Mouse (Mus musculus): Measurements from ENCODE around the gene Cox8a. TPM values are rescaled to one million over a fixed set of nuclear protein-coding genes. Genes with fewer than 3 reads are reported as not detected.

Gene Cox8a
- polyA plus RNA-seq, 1 experiment from 2014 or later = 884 TPM

DNA sequence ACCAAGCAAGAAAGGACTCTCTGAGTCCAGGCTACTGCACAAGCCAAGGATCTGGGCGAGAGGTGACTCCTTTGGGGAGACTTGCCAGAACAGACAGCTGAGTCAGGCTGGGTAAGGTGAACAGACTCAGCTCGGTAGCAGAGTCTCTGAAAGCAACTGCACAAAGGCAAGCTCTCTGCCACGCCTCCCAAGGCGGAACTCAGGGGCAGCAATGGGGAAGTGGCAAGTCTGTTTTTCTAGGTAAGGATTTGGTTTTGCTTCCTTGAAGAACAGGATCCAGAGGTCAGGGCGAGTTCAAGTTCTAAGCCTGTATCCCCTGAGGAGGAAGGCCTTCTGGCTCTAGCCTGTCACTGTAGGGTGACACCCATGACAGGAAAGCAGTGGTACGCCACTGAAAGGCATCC is 9.1 kb upstream of the Cox8a start:
- Histone ChIP-seq H3K36me3 (ENCODE audit: control insufficient read depth, insufficient read depth, low read length) (peaks cover 28% of the 10 kb centered on the region), H3K27ac (ENCODE audit: low read length) (no peak overlapping the region)

DNA sequence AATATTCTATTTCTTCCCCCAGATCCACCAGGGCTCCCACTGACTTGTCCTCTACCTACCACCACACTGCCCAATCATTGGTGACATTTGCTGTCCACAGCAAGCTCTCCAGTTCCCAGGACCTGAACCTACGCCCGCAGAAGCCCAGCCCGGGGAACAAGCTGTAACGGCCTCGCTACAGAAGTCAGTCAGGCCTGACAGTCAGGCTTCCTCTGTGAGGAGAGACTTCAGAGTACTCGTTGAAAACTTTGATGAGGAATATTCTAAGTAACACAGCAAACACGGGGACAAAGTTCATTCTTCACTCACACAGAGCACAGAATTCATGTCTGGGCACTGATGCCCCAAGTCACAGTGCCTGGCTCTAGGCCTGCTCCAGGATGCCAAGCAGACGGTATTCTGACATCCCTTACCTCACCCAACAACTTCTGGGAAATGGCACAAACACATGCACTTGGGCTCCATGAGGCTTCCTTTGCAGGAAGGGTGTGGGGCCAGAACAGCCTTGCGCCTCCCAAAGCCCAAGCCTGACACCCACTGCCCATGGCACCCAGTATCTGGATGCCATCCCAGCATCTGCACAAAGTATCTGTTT is 7.8 kb upstream of the Cox8a start:
- Histone ChIP-seq H3K4me3 (ENCODE audit: low read depth, low read length) (no peak overlapping the region), H3K36me3 (ENCODE audit: control insufficient read depth, insufficient read depth, low read length) (peaks cover 26% of the 10 kb centered on the region), H3K9me3 (replicated peaks; ENCODE audit: control insufficient read depth, low read length, poor library complexity, severe bottlenecking) (no peaks in the 10 kb centered on the region), H3K27ac (ENCODE audit: low read length) (no peak overlapping the region), H3K4me2 (ENCODE audit: low read length) (no peak overlapping the region), H3K9ac (ENCODE audit: low read depth, low read length) (no peak overlapping the region), H3K4me1 (ENCODE audit: control insufficient read depth, insufficient read depth, low read length) (no peaks in the 10 kb centered on the region), H3K27me3 (ENCODE audit: control insufficient read depth, insufficient read depth, low read depth, low read length) (no peaks in the 10 kb centered on the region)
- ATAC-seq = no peak
- 91% methylated on average over 9 of the region's 9 CpGs for WGBS

More for the DNA sequence above, 9.1 kb upstream of the Cox8a start:
- no peak for ATAC-seq
- H3K9me3 ChIP-seq (replicated peaks; ENCODE audit: control insufficient read depth, low read length, poor library complexity, severe bottlenecking) = no peaks in the 10 kb centered on the region
- H3K4me2 ChIP-seq (ENCODE audit: low read length) = no peak overlapping the region
- H3K9ac ChIP-seq (ENCODE audit: low read depth, low read length) = no peak overlapping the region
- H3K27me3 ChIP-seq (ENCODE audit: control insufficient read depth, insufficient read depth, low read depth, low read length) = no peaks in the 10 kb centered on the region
- H3K4me3 ChIP-seq (ENCODE audit: low read depth, low read length) = no peak overlapping the region
- 82% methylated on average over 6 of the region's 6 CpGs for WGBS
- no peaks in the 10 kb centered on the region for H3K4me1 ChIP-seq (ENCODE audit: control insufficient read depth, insufficient read depth, low read length)

DNA sequence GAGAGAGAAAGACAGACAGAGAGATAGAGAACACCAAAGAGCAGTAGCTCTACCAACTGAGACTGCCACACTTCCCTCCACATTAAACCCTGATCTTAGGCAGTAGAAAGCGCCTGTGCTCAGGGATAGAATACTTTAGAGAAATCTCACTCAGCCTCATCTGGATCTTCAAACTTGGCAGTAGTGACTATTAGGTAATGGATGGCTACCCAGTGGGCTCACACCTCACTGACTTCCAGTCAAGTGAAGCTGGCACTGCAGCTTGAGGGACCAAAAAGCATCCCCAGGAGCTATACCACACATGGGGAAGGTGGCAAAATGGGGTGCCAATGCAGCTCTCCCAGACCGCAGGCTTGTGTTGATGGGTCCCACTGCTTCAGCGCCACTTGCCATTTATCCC is 6.8 kb upstream of the Cox8a start:
- Histone ChIP-seq H3K4me2 (ENCODE audit: low read length) (no peak overlapping the region), H3K4me1 (ENCODE audit: control insufficient read depth, insufficient read depth, low read length) (no peaks in the 10 kb centered on the region), H3K9ac (ENCODE audit: low read depth, low read length) (no peak overlapping the region), H3K4me3 (ENCODE audit: low read depth, low read length) (no peak overlapping the region), H3K36me3 (ENCODE audit: control insufficient read depth, insufficient read depth, low read length) (peaks cover 16% of the 10 kb centered on the region), H3K9me3 (replicated peaks; ENCODE audit: control insufficient read depth, low read length, poor library complexity, severe bottlenecking) (no peaks in the 10 kb centered on the region), H3K27ac (ENCODE audit: low read length) (no peak overlapping the region), H3K27me3 (ENCODE audit: control insufficient read depth, insufficient read depth, low read depth, low read length) (no peaks in the 10 kb centered on the region)
- ATAC-seq = no peak
- 89% methylated on average over 3 of the region's 3 CpGs for WGBS

DNA sequence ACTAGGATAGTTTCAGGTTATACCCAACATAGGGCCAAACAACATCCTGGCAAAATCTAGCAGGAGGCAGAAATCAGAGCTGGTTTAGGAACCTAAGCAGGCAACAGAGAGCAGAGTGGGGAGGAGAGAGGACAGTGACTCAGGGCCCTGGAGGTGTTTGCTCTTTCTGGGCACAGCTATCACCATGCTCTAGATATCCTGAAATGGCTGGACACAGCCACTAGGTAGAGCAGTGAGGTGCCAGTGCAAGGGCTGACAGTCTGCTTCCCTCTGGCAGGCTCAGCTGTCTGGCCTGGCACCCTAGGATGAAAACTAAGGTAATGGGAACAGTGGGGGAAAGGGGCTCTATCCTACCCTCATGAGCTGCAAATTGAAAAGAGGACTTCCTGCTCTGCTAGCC is 6.1 kb upstream of the Cox8a start:
- Histone ChIP-seq H3K9me3 (replicated peaks; ENCODE audit: control insufficient read depth, low read length, poor library complexity, severe bottlenecking) (no peaks in the 10 kb centered on the region), H3K4me3 (ENCODE audit: low read depth, low read length) (no peak overlapping the region), H3K4me2 (ENCODE audit: low read length) (no peak overlapping the region), H3K36me3 (ENCODE audit: control insufficient read depth, insufficient read depth, low read length) (peaks cover 13% of the 10 kb centered on the region), H3K27ac (ENCODE audit: low read length) (no peak overlapping the region), H3K9ac (ENCODE audit: low read depth, low read length) (no peak overlapping the region), H3K27me3 (ENCODE audit: control insufficient read depth, insufficient read depth, low read depth, low read length) (no peaks in the 10 kb centered on the region), H3K4me1 (ENCODE audit: control insufficient read depth, insufficient read depth, low read length) (no peaks in the 10 kb centered on the region)
- no peak for ATAC-seq

DNA sequence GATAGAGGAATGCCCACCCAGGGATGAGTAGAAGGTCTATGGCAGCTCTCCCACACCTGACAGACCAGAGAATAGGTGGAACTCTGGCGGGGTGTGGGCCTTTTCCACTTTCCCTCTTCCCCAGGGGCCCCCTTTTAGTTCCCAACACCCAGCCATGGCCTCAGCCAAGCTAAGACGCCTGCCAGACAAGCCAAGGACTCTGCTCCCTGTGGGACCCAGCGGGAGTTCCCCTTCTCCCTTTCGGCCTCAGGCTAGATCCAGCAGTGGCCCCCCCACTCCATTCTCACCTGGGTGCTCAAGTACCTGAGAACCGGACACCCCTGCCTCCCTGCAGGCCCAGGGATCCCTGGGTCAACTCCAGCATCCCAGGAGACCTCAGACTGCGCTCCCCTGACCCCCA is 4.8 kb upstream of the Cox8a start:
- Histone ChIP-seq H3K9me3 (replicated peaks; ENCODE audit: control insufficient read depth, low read length, poor library complexity, severe bottlenecking) (no peaks in the 10 kb centered on the region), H3K27ac (ENCODE audit: low read length) (no peak overlapping the region), H3K36me3 (ENCODE audit: control insufficient read depth, insufficient read depth, low read length) (peaks cover 7% of the 10 kb centered on the region), H3K4me3 (ENCODE audit: low read depth, low read length) (no peak overlapping the region), H3K4me1 (ENCODE audit: control insufficient read depth, insufficient read depth, low read length) (peaks cover 7% of the 10 kb centered on the region), H3K9ac (ENCODE audit: low read depth, low read length) (no peak overlapping the region), H3K4me2 (ENCODE audit: low read length) (no peak overlapping the region), H3K27me3 (ENCODE audit: control insufficient read depth, insufficient read depth, low read depth, low read length) (no peaks in the 10 kb centered on the region)
- 92% methylated on average over 6 of the region's 6 CpGs for WGBS
- ATAC-seq = no peak

DNA sequence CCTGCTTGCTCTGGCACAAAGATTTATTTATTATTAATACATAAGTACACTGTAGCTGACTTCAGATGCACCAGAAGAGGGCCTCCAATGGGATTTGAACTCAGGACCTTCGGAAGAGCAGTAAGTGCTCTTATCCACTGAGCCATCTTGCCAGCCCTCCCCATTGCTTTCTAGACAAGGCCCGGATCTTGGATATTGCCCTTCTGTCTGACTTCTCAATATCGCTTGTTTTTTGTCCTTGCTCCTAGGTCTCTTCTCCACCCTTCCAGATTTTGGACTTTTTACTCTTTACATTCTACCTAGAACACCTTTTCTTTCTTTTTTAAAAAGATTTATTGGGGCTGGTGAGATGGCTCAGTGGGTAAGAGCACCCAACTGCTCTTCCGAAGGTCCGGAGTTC is 1.3 kb upstream of the Cox8a start:
- Histone ChIP-seq H3K27ac (ENCODE audit: low read length) (no peak overlapping the region), H3K4me2 (ENCODE audit: low read length) (no peak overlapping the region), H3K4me1 (ENCODE audit: control insufficient read depth, insufficient read depth, low read length) (peaks cover 22% of the 10 kb centered on the region), H3K9me3 (replicated peaks; ENCODE audit: control insufficient read depth, low read length, poor library complexity, severe bottlenecking) (no peaks in the 10 kb centered on the region), H3K36me3 (ENCODE audit: control insufficient read depth, insufficient read depth, low read length) (peaks cover 10% of the 10 kb centered on the region), H3K4me3 (ENCODE audit: low read depth, low read length) (no peak overlapping the region), H3K27me3 (ENCODE audit: control insufficient read depth, insufficient read depth, low read depth, low read length) (no peaks in the 10 kb centered on the region), H3K9ac (ENCODE audit: low read depth, low read length) (no peak overlapping the region)
- WGBS = 96% methylated on average over 5 of the region's 5 CpGs
- no peak for ATAC-seq

DNA sequence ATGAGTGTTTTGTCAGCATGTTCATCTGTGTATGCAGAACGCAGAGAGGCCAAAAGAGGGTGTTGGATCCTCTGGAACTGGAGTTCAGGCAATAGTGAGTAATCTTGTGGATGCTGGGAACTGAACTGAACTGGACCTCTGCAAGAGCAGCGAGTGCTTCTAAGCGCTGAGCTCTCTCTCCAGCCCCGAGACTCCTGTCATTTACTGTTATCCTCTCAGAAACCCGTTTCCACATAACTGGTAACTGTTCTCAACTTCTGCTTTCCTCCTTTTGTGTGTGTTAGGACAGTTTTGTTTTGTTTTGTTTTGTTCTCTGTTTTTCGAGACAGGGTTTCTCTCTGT is 481 bp upstream of the Cox8a start:
- H3K9me3 ChIP-seq (replicated peaks; ENCODE audit: control insufficient read depth, low read length, poor library complexity, severe bottlenecking) = no peaks in the 10 kb centered on the region
- peak overlapping the region; percentile 50 for H3K4me2 ChIP-seq (ENCODE audit: low read length)
- ATAC-seq = peak; percentile 37
- H3K9ac ChIP-seq (ENCODE audit: low read depth, low read length) = 0 out of 2 replicates have a peak overlapping the region, but pooled peaks have one; percentile 20
- H3K36me3 ChIP-seq (ENCODE audit: control insufficient read depth, insufficient read depth, low read length) = peaks cover 10% of the 10 kb centered on the region
- peaks cover 22% of the 10 kb centered on the region for H3K4me1 ChIP-seq (ENCODE audit: control insufficient read depth, insufficient read depth, low read length)
- H3K4me3 ChIP-seq (ENCODE audit: low read depth, low read length) = peak overlapping the region; percentile 67
- H3K27me3 ChIP-seq (ENCODE audit: control insufficient read depth, insufficient read depth, low read depth, low read length) = no peaks in the 10 kb centered on the region
- 12% methylated on average over 6 of the region's 6 CpGs for WGBS
- H3K27ac ChIP-seq (ENCODE audit: low read length) = 0 out of 2 replicates have a peak overlapping the region, but pooled peaks have one; percentile 17

DNA sequence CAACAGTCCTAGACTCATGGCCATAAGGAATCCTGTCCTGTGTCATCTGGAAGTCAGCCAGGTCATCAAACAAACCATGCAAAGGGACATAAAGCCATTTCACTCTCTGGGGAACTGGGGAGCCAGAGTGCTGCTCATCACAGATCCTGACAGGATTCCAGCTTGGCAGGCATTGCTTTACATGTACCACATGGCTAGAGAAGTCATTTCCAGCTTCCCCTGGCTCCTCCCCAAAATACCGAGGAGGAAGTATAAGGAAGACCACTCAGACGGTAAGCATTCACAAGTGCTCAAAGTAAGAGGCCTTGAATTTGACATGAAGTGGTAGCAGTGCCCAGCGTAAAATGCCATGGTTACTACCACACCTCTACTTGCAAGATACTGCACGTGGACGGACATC is 2.9 kb downstream of the Cox8a start:
- Histone ChIP-seq H3K9me3 (replicated peaks; ENCODE audit: control insufficient read depth, low read length, poor library complexity, severe bottlenecking) (no peaks in the 10 kb centered on the region), H3K4me3 (ENCODE audit: low read depth, low read length) (no peak overlapping the region), H3K27ac (ENCODE audit: low read length) (no peak overlapping the region), H3K36me3 (ENCODE audit: control insufficient read depth, insufficient read depth, low read length) (peaks cover 13% of the 10 kb centered on the region), H3K27me3 (ENCODE audit: control insufficient read depth, insufficient read depth, low read depth, low read length) (no peaks in the 10 kb centered on the region), H3K4me2 (ENCODE audit: low read length) (no peak overlapping the region), H3K9ac (ENCODE audit: low read depth, low read length) (no peak overlapping the region), H3K4me1 (ENCODE audit: control insufficient read depth, insufficient read depth, low read length) (peaks cover 22% of the 10 kb centered on the region)
- no peak for ATAC-seq
- 90% methylated on average over 5 of the region's 5 CpGs for WGBS

DNA sequence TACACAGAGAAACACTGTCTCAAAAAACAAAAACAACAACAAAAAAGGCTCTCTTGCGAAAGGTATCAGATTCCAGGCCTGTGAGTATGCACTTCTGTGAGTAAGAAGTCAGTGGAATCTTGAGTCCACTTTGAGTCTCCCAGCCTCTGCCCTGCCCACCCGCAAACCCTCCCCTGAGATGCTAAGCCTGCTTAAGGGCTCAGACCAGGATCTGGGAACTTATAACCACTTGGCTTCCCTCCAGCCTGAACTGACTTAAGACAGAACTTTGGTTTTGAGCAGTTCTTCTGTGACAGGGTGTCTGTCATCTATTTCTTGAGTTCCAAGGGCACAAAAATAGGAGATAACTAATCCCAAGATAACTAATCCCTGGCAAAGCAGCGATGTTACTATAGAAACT is 4.4 kb downstream of the Cox8a start:
- WGBS = 94% methylated on average over 3 of the region's 3 CpGs
- Histone ChIP-seq H3K27ac (ENCODE audit: low read length) (no peak overlapping the region), H3K9ac (ENCODE audit: low read depth, low read length) (no peak overlapping the region), H3K27me3 (ENCODE audit: control insufficient read depth, insufficient read depth, low read depth, low read length) (no peaks in the 10 kb centered on the region), H3K4me2 (ENCODE audit: low read length) (no peak overlapping the region), H3K9me3 (replicated peaks; ENCODE audit: control insufficient read depth, low read length, poor library complexity, severe bottlenecking) (no peaks in the 10 kb centered on the region), H3K36me3 (ENCODE audit: control insufficient read depth, insufficient read depth, low read length) (peaks cover 13% of the 10 kb centered on the region), H3K4me1 (ENCODE audit: control insufficient read depth, insufficient read depth, low read length) (peaks cover 19% of the 10 kb centered on the region), H3K4me3 (ENCODE audit: low read depth, low read length) (no peak overlapping the region)
- ATAC-seq = no peak

All from midbrain, embryonic 16.5 days (tissue).